Mouse (Mus musculus) hindbrain, embryonic 15.5 days (tissue): Measurements from ENCODE around the gene Sppl2b. TPM values are rescaled to one million over a fixed set of nuclear protein-coding genes. Genes with fewer than 3 reads are reported as not detected.

ENCODE experiments used
- ATAC-seq: fragments of 200-750 bp; cut with Nextera tagmentation; 2 replicates; pipeline ENCODE4 v1.8.0; 2017; ENCODE audit warnings: low read depth, moderate number of reproducible peaks, moderate TSS enrichment; ENCODE audit not compliant: low FRiP score
- H3K27ac ChIP-seq: fragments of 300-500 bp; sonication (generic); replicated peaks from 2 replicates; pipeline ENCODE4 v1.5.1; 2015; ENCODE audit warnings: mild to moderate bottlenecking, inconsistent platforms
- H3K27me3 ChIP-seq: fragments of 300-500 bp; sonication (generic); 2 replicates; pipeline ENCODE4 v1.6.1; 2015; ENCODE audit warnings: control low read depth, inconsistent platforms
- H3K36me3 ChIP-seq: fragments of 300-500 bp; sonication (generic); 2 replicates; pipeline ENCODE4 v1.6.1; 2015; ENCODE audit warnings: control low read depth, inconsistent platforms
- H3K4me1 ChIP-seq: fragments of 300-500 bp; sonication (generic); replicated peaks from 2 replicates; pipeline ENCODE4 v1.6.1; 2015; ENCODE audit warnings: control low read depth, inconsistent platforms
- H3K4me2 ChIP-seq: fragments of 300-500 bp; sonication (generic); 2 replicates; pipeline ENCODE4 v1.6.1; 2015; ENCODE audit warnings: moderate library complexity, mild to moderate bottlenecking, inconsistent platforms
- H3K4me3 ChIP-seq: fragments of 300-500 bp; sonication (generic); 2 replicates; pipeline ENCODE4 v1.5.1; 2015; ENCODE audit warnings: mild to moderate bottlenecking, inconsistent platforms
- H3K9ac ChIP-seq: fragments of 300-500 bp; sonication (generic); 2 replicates; pipeline ENCODE4 v1.6.1; 2015; ENCODE audit warnings: inconsistent platforms
- H3K9me3 ChIP-seq: fragments of 300-500 bp; sonication (generic); 2 replicates; pipeline ENCODE4 v1.6.1; 2016; ENCODE audit warnings: control low read depth, inconsistent platforms
- WGBS: fragments of 180-500 bp; shearing (Covaris S2); methylation state at CpG from one replicate; pipeline ENCODE4 v1.1.7; 2015; 5-methylcytosine and 5-hydroxymethylcytosine counted together
- microRNA counts: library from miRNA; unstranded; fragments of <30 nt; microRNA quantifications from one replicate; lab custom pipeline; 2016
- microRNA-seq: library from miRNA; unstranded; fragments of <30 nt; microRNA quantifications from one replicate; pipeline ENCODE4, GENCODE M21; 2016
- polyA plus RNA-seq: library from polyadenylated mRNA; unstranded; fragments of >200 nt; fragmentation: Nextera tagmentation; extraction: Ambion mirVana; gene quantifications from 2 replicates; pipeline ENCODE4 v1.2.1, GENCODE M21; 2015

The Sppl2b gene
- polyA plus RNA-seq, 1 experiment from 2014 or later, result 87.4 TPM

DNA sequence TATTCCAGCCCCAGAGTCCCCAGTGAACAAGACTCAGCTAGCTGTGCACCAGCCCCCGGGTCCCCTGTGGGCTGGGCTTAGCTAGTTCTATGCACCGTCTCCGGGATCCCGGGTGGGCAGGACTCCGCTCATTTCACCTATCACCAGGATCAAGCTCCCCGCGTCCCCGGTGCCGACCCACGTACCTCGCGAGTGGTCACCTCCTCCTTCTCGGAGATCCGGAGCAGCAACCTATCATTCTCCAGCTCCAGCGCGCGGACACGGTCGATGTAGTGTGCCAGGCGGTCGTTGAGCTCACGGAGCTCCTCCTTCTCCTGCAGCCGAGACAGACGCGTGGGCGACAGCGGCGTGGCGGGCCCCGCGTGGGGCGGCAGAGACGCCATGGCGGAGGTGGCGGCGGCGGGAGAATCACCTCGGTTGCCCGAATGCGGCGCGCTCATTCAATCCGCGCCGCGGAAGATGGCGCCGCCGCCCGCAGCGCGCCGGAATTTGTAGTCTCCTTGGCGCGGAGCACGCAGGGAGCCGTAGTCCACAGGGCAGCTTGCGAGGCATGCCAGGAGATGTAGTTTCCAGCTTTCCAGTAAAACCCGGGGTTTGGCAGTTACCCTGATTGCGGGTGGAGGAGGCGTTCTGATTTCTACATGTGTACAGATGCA is 62.8 kb downstream of the Sppl2b start, which contains the start of gene Lmnb2:
TSS of gene Lmnb2 (minus strand) at position 467 of the 656 bp plus-strand sequence.
- Histone ChIP-seq H3K9ac (peak within 1 kb of the TSS; percentile 75), H3K36me3 (no peaks in the 10 kb centered on the region), H3K4me1 (peaks cover 34% of the 10 kb centered on the region), H3K9me3 (no peaks in the 10 kb centered on the region), H3K27ac (peak within 1 kb of the TSS; percentile 85), H3K4me3 (peak within 1 kb of the TSS; percentile 78), H3K27me3 (peaks cover 2% of the 10 kb centered on the region; the same call in 1 of the 2 replicates), H3K4me2 (peak within 1 kb of the TSS; percentile 98)
- WGBS, result under 1% methylated on average over 53 of the region's 61 CpGs
- ATAC-seq, result peak; percentile 84

MicroRNAs encoded within 50 kb of the gene (microRNA counts, 519-probe panel; counts per million panel counts)
- not detected for microRNA mmu-miR-1982 (lab: Ali Mortazavi, UCI)

Small RNA genes lying within 50 kb of the gene (microRNA-seq; reads per million reads assigned to microRNA genes)
- gene Mir1982, result 1.5 reads per million

Other genes starting within 250 kb of the Sppl2b start
- 3.4 and 4.1 TPM in 2 replicates for gene Gm49322, start 249.3 kb upstream of the Sppl2b start, polyA plus RNA-seq
- gene Csnk1g2, start 232.4 kb upstream of the Sppl2b start, polyA plus RNA-seq, result 109 and 127 TPM in 2 replicates
- 83.6 and 93.2 TPM in 2 replicates for gene Btbd2, start 198.2 kb upstream of the Sppl2b start, polyA plus RNA-seq
- gene Mknk2, start 177.2 kb upstream of the Sppl2b start, polyA plus RNA-seq, result 56.7 and 61.0 TPM in 2 replicates
- 57.5 and 60.2 TPM in 2 replicates for gene Mob3a, start 153.3 kb upstream of the Sppl2b start, polyA plus RNA-seq
- 39.2 and 46.1 TPM in 2 replicates for gene Izumo4, start 153.1 kb upstream of the Sppl2b start, polyA plus RNA-seq
- 109 and 120 TPM in 2 replicates for gene Ap3d1, start 113.0 kb upstream of the Sppl2b start, polyA plus RNA-seq
- gene Dot1l, start 100.1 kb upstream of the Sppl2b start, polyA plus RNA-seq, result 18.3 and 21.6 TPM in 2 replicates
- 52.3 and 67.4 TPM in 2 replicates for gene Sf3a2, start 57.1 kb upstream of the Sppl2b start, polyA plus RNA-seq
- gene Plekhj1, start 56.6 kb upstream of the Sppl2b start, polyA plus RNA-seq, result 130 and 133 TPM in 2 replicates
- 0.14 and 0.21 TPM in 2 replicates for gene Amh, start 50.0 kb upstream of the Sppl2b start, polyA plus RNA-seq
- 0.62 and 0.95 TPM in 2 replicates for gene Jsrp1, start 41.8 kb upstream of the Sppl2b start, polyA plus RNA-seq
- 1,303 and 1,311 TPM in 2 replicates for gene Oaz1, start 28.6 kb upstream of the Sppl2b start, polyA plus RNA-seq
- 15.8 and 18.5 TPM in 2 replicates for gene Lingo3, start 11.2 kb upstream of the Sppl2b start, polyA plus RNA-seq
- 210 and 228 TPM in 2 replicates for gene Lsm7, start 66 bp upstream of the Sppl2b start, polyA plus RNA-seq
- 0.22 and 0.33 TPM in 2 replicates for gene Tmprss9, start 16.6 kb downstream of the Sppl2b start, polyA plus RNA-seq
- gene Timm13, start 45.7 kb downstream of the Sppl2b start, polyA plus RNA-seq, result 329 and 342 TPM in 2 replicates
- gene Lmnb2, start 63.0 kb downstream of the Sppl2b start, polyA plus RNA-seq, result 38.4 and 40.9 TPM in 2 replicates
- gene Gadd45b, start 74.8 kb downstream of the Sppl2b start, polyA plus RNA-seq, result 6.9 and 8.5 TPM in 2 replicates
- 19.1 and 21.4 TPM in 2 replicates for gene Gng7, start 159.7 kb downstream of the Sppl2b start, polyA plus RNA-seq
- gene Diras1, start 170.4 kb downstream of the Sppl2b start, polyA plus RNA-seq, result 71.6 and 81.6 TPM in 2 replicates
- 46.3 and 53.0 TPM in 2 replicates for gene Slc39a3, start 182.2 kb downstream of the Sppl2b start, polyA plus RNA-seq
- gene Sgta, start 204.9 kb downstream of the Sppl2b start, polyA plus RNA-seq, result 310 and 331 TPM in 2 replicates
- gene Thop1, start 214.8 kb downstream of the Sppl2b start, polyA plus RNA-seq, result 51.2 and 51.3 TPM in 2 replicates
- 0.30 and 0.39 TPM in 2 replicates for gene Creb3l3, start 243.6 kb downstream of the Sppl2b start, polyA plus RNA-seq